Mouse (Mus musculus) CH12.LX (cell line): Measurements from ENCODE around the gene Eif3l. TPM values are rescaled to one million over a fixed set of nuclear protein-coding genes. Genes with fewer than 3 reads are reported as not detected.

Experiments
- DNase-seq: peaks from one replicate; pipeline ENCODE4 v3.0.0-alpha.2; 2013; ENCODE audit errors: extremely low read depth
- H3K27ac ChIP-seq: 2 replicates; pipeline ENCODE4 v1.5.1; 2012; ENCODE audit warnings: low read depth, mild to moderate bottlenecking, control low read depth, moderate library complexity; ENCODE audit not compliant: insufficient read depth
- H3K27me3 ChIP-seq: replicated peaks from 2 replicates; pipeline ENCODE3; 2012; ENCODE audit warnings: inconsistent platforms
- H3K36me3 ChIP-seq, 2 experiments: replicated peaks in 1 of 2; 2 replicates each; pipeline versions ENCODE3 to v1.6.1; 2012; ENCODE audit warnings: inconsistent platforms in 1 of 2, low read length in 1 of 2, mild to moderate bottlenecking in 1 of 2, mixed read lengths in 1 of 2, moderate library complexity in 1 of 2; ENCODE audit not compliant: control insufficient read depth in 1 of 2, insufficient read depth in 1 of 2
- H3K4me1 ChIP-seq, 2 experiments: 2 replicates each; pipeline ENCODE4 v1.6.1; 2012; ENCODE audit warnings: inconsistent platforms in 1 of 2, moderate library complexity in 1 of 2; ENCODE audit not compliant: insufficient read depth in 2 of 2, control insufficient read depth in 1 of 2
- H3K4me2 ChIP-seq: 2 replicates; pipeline ENCODE4 v1.6.1; 2012; ENCODE audit warnings: low read depth, mild to moderate bottlenecking, control low read depth; ENCODE audit not compliant: poor library complexity, insufficient read depth, severe bottlenecking
- H3K4me3 ChIP-seq, 3 experiments: fragments of 150-350 bp in 1 of 3; sonication (generic) in 1 of 3; replicated peaks in 1 of 3; 2 replicates each; pipeline versions ENCODE3 to v1.5.1; 2011 to 2012; ENCODE audit warnings: low read depth in 2 of 3, low read length in 2 of 3, mild to moderate bottlenecking in 2 of 3, moderate library complexity in 2 of 3, control low read depth in 1 of 3, improper control_type of control experiment in 1 of 3, inconsistent platforms in 1 of 3, mixed read lengths in 1 of 3; ENCODE audit not compliant: poor library complexity in 1 of 3
- H3K79me2 ChIP-seq: replicated peaks from 2 replicates; pipeline ENCODE4 v1.6.1; 2012; ENCODE audit warnings: mild to moderate bottlenecking, moderate library complexity; ENCODE audit not compliant: control insufficient read depth, poor library complexity, insufficient read depth, severe bottlenecking; ENCODE audit errors: extremely low read depth
- H3K9ac ChIP-seq: 2 replicates; pipeline ENCODE4 v1.6.1; 2012; ENCODE audit warnings: low read depth, mild to moderate bottlenecking, control low read depth, moderate library complexity; ENCODE audit not compliant: insufficient read depth
- H3K9me3 ChIP-seq: replicated peaks from 2 replicates; pipeline ENCODE3; 2012; ENCODE audit warnings: low read length, inconsistent platforms, mixed read lengths
- CTCF ChIP-seq, 2 experiments: IDR thresholded peaks in 1 of 2; conservative IDR thresholded peaks in 1 of 2; 2 replicates each; pipeline ENCODE4 v1.5.1; 2011 to 2012; ENCODE audit warnings: low read depth in 2 of 2, low read length in 2 of 2, improper control_type of control experiment in 1 of 2, inconsistent platforms in 1 of 2, mild to moderate bottlenecking in 1 of 2, moderate library complexity in 1 of 2
- E2F4 ChIP-seq: IDR thresholded peaks from 2 replicates; pipeline ENCODE4 v1.6.1; 2011; ENCODE audit warnings: low read depth, low read length, improper control_type of control experiment; ENCODE audit not compliant: insufficient replicate concordance
- HCFC1 ChIP-seq: IDR thresholded peaks from 2 replicates; pipeline ENCODE4 v1.6.1; 2012; ENCODE audit warnings: low read depth, mild to moderate bottlenecking, inconsistent platforms, low read length, improper control_type of control experiment
- JUN ChIP-seq: IDR thresholded peaks from 2 replicates; pipeline ENCODE4 v1.6.1; 2011; ENCODE audit warnings: low read depth, mild to moderate bottlenecking, low read length, improper control_type of control experiment, moderate library complexity; ENCODE audit not compliant: insufficient read depth
- JUND ChIP-seq: conservative IDR thresholded peaks from 2 replicates; pipeline ENCODE4 v1.6.1; 2011; ENCODE audit warnings: low read depth, low read length, improper control_type of control experiment
- MXI1 ChIP-seq: IDR thresholded peaks from 2 replicates; pipeline ENCODE4 v1.6.1; 2011; ENCODE audit warnings: mild to moderate bottlenecking, low read depth, low read length, improper control_type of control experiment
- NELFE ChIP-seq: IDR thresholded peaks from 2 replicates; pipeline ENCODE4 v1.6.1; 2011; ENCODE audit warnings: low read depth, low read length, improper control_type of control experiment
- PAX5 ChIP-seq: IDR thresholded peaks from 2 replicates; pipeline ENCODE4 v1.6.1; 2012; ENCODE audit warnings: low read length, inconsistent platforms, mixed read lengths
- POLR2A ChIP-seq: IDR thresholded peaks from 2 replicates; pipeline ENCODE4 v1.6.1; 2011; ENCODE audit warnings: low read depth, mild to moderate bottlenecking, improper control_type of control experiment, low read length
- RAD21 ChIP-seq: IDR thresholded peaks from 2 replicates; pipeline ENCODE4 v1.6.1; 2011; ENCODE audit warnings: low read depth, mild to moderate bottlenecking, low read length, improper control_type of control experiment, moderate library complexity
- SIN3A ChIP-seq: IDR thresholded peaks from 2 replicates; pipeline ENCODE4 v1.6.1; 2012; ENCODE audit warnings: low read length, improper control_type of control experiment, inconsistent platforms
- SMC3 ChIP-seq: IDR thresholded peaks from 2 replicates; pipeline ENCODE4 v1.6.1; 2011; ENCODE audit warnings: low read depth, low read length, improper control_type of control experiment
- TCF12 ChIP-seq: IDR thresholded peaks from 2 replicates; pipeline ENCODE4 v1.6.1; 2014; ENCODE audit warnings: low read depth, mild to moderate bottlenecking, inconsistent platforms, low read length, improper control_type of control experiment
- ZKSCAN1 ChIP-seq: IDR thresholded peaks from 2 replicates; pipeline ENCODE4 v1.6.1; 2012; ENCODE audit warnings: low read depth, inconsistent platforms, low read length, improper control_type of control experiment, borderline replicate concordance
- dilution Hi-C: fragments of 300-500 bp; cut with MboI; formaldehyde crosslinking; loops from 2 replicates; pipeline ENCODE4 v1.14.3; 2020; ENCODE audit warnings: low sequenced_read_pairs; ENCODE audit not compliant: extremely low pct_unique_long_range_greater_than_20kb, extremely low pct_ligation_motif_present
- in situ Hi-C: fragments of 300-500 bp; cut with MboI; formaldehyde crosslinking; loops from 3 replicates; pipeline ENCODE4 v1.14.3; 2019; ENCODE audit warnings: low sequenced_read_pairs, low pct_ligation_motif_present, low pct_unique_long_range_greater_than_20kb, mixed read lengths
- polyA plus RNA-seq: library from polyadenylated mRNA; unstranded; fragments of >175 nt; gene quantifications from 2 replicates; pipeline ENCODE4 v1.2.1, GENCODE M21; 2012; ENCODE audit warnings: low read depth; ENCODE audit not compliant: insufficient read length
- total RNA-seq, 2 experiments: library from RNA; depleted of rRNA; stranded (reverse); fragments of 300-350 nt in 1 of 2; fragments of >200 nt in 1 of 2; gene quantifications; 2 replicates each; pipeline ENCODE4 v1.2.3; 2012 to 2014

Gene Eif3l
- total and polyA plus RNA-seq, 3 experiments: 303 to 379 (median 323) TPM

DNA sequence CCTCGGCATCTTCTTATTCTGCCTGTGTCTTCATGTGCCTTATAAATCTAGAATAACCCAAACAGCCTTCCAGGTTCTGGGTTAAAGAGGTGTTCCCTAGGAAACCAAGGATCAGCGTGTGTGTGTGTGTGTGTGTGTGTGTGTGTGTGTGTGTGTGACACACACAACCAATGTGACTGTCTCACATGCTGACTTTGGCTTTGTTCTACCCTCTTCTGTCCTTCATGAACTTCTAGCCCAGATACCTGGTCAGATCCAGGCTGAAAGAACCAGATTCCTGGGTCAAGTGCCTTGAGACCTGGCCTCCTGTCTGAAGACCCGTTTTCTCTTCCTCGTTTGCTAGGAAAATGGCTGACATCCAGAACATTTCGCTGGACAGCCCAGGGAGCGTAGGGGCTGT lies 33.4 kb upstream of the Eif3l start, which contains the start of gene Galr3:
Galr3 (plus strand) TSS at position 301 of the 400 bp plus-strand sequence.
- in situ Hi-C loops (no loop called here), dilution Hi-C loops (no loop called here)
- H3K27ac ChIP-seq: no peak within 1 kb of the TSS
- TF ChIP-seq SMC3: no peak
- no peak for TF ChIP-seq CTCF (conservative IDR thresholded peaks at IDR 0.05 in 1 of 2, IDR thresholded peaks at IDR 0.05 in 1 of 2; ENCODE audit: low read depth in 2 of 2, low read length in 2 of 2)
- no peak for TF ChIP-seq POLR2A
- no peak for TF ChIP-seq JUN
- TF ChIP-seq NELFE: no peak
- TF ChIP-seq SIN3A: no peak
- no peak for TF ChIP-seq ZKSCAN1
- no peak for TF ChIP-seq E2F4
- TF ChIP-seq MXI1: no peak
- H3K4me3 ChIP-seq: peak within 1 kb of the TSS; percentile 63 to 69 (median 67)
- H3K9ac ChIP-seq: peak within 1 kb of the TSS; percentile 45
- no peak for DNase-seq
- H3K4me1 ChIP-seq: peaks cover 18 to 42% of the 10 kb centered on the region in 2 experiments
- peaks cover 19 to 30% of the 10 kb centered on the region in 2 experiments for H3K36me3 ChIP-seq
- H3K79me2 ChIP-seq: no peaks in the 10 kb centered on the region
- H3K9me3 ChIP-seq: peaks cover 6% of the 10 kb centered on the region
- peak within 1 kb of the TSS; percentile 52 for H3K4me2 ChIP-seq
- H3K27me3 ChIP-seq: peaks cover 2% of the 10 kb centered on the region

DNA sequence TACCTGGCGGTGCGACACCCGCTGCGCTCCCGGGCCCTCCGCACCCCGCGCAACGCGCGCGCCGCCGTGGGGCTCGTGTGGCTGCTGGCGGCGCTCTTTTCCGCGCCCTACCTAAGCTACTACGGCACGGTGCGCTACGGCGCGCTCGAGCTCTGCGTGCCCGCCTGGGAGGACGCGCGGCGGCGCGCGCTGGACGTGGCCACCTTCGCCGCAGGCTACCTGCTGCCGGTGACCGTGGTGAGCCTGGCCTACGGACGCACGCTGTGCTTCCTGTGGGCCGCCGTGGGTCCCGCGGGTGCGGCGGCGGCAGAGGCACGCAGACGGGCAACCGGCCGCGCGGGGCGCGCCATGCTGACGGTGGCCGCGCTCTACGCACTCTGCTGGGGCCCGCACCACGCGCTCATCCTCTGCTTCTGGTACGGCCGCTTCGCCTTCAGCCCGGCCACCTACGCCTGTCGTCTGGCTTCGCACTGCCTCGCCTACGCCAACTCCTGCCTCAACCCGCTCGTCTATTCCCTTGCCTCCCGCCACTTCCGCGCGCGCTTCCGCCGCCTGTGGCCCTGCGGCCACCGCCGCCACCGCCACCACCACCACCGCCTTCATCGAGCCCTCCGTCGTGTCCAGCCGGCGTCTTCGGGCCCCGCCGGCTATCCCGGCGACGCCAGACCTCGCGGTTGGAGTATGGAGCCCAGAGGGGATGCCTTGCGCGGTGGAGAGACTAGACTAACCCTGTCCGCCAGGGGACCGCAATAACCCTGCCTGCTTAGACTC lies 32.1 kb upstream of the Eif3l start:
- no peak for DNase-seq
- H3K9me3 ChIP-seq: peaks cover 6% of the 10 kb centered on the region
- H3K79me2 ChIP-seq: no peaks in the 10 kb centered on the region
- H3K27me3 ChIP-seq: no peaks in the 10 kb centered on the region
- no peak overlapping the region for H3K4me3 ChIP-seq
- H3K27ac ChIP-seq: no peak overlapping the region
- TF ChIP-seq PAX5: no peak
- H3K4me2 ChIP-seq: no peak overlapping the region
- peaks cover 11 to 21% of the 10 kb centered on the region in 2 experiments for H3K36me3 ChIP-seq
- no peak overlapping the region for H3K9ac ChIP-seq
- dilution Hi-C loops: no loop called here
- H3K4me1 ChIP-seq: peaks cover 17 to 38% of the 10 kb centered on the region in 2 experiments
- in situ Hi-C loops: no loop called here

DNA sequence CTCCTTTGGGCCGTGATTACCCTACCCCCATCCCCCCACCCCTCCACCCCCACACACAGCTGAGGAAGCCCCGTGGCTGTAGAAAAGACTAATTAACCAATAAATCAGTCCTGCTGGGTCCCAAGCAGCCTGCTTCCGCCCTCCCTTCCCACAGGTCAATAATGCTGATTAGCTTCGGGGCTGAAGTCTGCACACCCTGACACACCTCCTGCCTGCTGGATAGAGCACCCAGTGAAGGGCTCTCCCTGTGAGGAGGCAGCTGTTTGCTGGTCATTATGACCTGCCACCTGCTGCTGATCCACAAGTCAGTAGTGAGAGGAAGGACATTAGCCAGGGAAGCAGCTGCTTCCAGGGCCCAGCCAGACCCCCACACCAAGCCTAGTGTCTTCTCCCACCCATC lies 30.1 kb upstream of the Eif3l start:
- H3K9ac ChIP-seq: no peak overlapping the region
- H3K4me3 ChIP-seq: no peak overlapping the region
- dilution Hi-C loops (no loop called here), in situ Hi-C loops (no loop called here)
- peaks cover 6% of the 10 kb centered on the region for H3K9me3 ChIP-seq
- DNase-seq: no peak
- TF ChIP-seq JUND (no peak), JUN (no peak), RAD21 (no peak), NELFE (no peak), HCFC1 (no peak), TCF12 (no peak)
- TF ChIP-seq, all 38 proteins: peak for 0
- Histone ChIP-seq H3K36me3 (peaks cover 11 to 21% of the 10 kb centered on the region in 2 experiments), H3K4me1 (peaks cover 14 to 28% of the 10 kb centered on the region in 2 experiments), H3K27ac (no peak overlapping the region), H3K4me2 (no peak overlapping the region), H3K79me2 (no peaks in the 10 kb centered on the region), H3K27me3 (no peaks in the 10 kb centered on the region)
